Mouse (Mus musculus) midbrain, embryonic 14.5 days (tissue): ENCODE data around the gene Pigm. TPM values are rescaled to one million over a fixed set of nuclear protein-coding genes. Genes with fewer than 3 reads are reported as not detected.
A peak's percentile ranks its signal among the peaks of the same experiment; 100 is the strongest.

ENCODE experiments used
- ATAC-seq: fragments of 200-750 bp; cut with Nextera tagmentation; 2 replicates; pipeline ENCODE4 v1.8.0; 2017; ENCODE audit warnings: moderate number of reproducible peaks, moderate library complexity; ENCODE audit not compliant: low FRiP score, low TSS enrichment
- DNase-seq: peaks from one replicate; pipeline ENCODE4 v3.0.0-alpha.2; 2015
- H3K27ac ChIP-seq: fragments of 300-500 bp; sonication (generic); replicated peaks from 2 replicates; pipeline ENCODE4 v1.5.1; 2014; ENCODE audit warnings: mild to moderate bottlenecking, low read depth, low read length, moderate library complexity
- H3K27me3 ChIP-seq: fragments of 300-500 bp; sonication (generic); 2 replicates; pipeline ENCODE4 v1.6.1; 2014; ENCODE audit warnings: low read length, control low read depth, mixed read lengths; ENCODE audit not compliant: control insufficient read depth, insufficient read depth
- H3K36me3 ChIP-seq: fragments of 300-500 bp; sonication (generic); 2 replicates; pipeline ENCODE4 v1.6.1; 2014; ENCODE audit warnings: low read length, control low read depth; ENCODE audit not compliant: control insufficient read depth, insufficient read depth
- H3K4me1 ChIP-seq: fragments of 300-500 bp; sonication (generic); 2 replicates; pipeline ENCODE4 v1.6.1; 2014; ENCODE audit warnings: mild to moderate bottlenecking, antibody characterized with exemption, low read length, control low read depth; ENCODE audit not compliant: control insufficient read depth, insufficient read depth
- H3K4me2 ChIP-seq: fragments of 300-500 bp; sonication (generic); 2 replicates; pipeline ENCODE4 v1.6.1; 2014; ENCODE audit warnings: mild to moderate bottlenecking, low read length, moderate library complexity
- H3K4me3 ChIP-seq: fragments of 300-500 bp; sonication (generic); replicated peaks from 2 replicates; pipeline ENCODE4 v1.5.1; 2014; ENCODE audit warnings: low read depth, low read length
- H3K9ac ChIP-seq: fragments of 300-500 bp; sonication (generic); replicated peaks from 2 replicates; pipeline ENCODE4 v1.6.1; 2014; ENCODE audit warnings: mild to moderate bottlenecking, low read length, moderate library complexity
- H3K9me3 ChIP-seq: fragments of 300-500 bp; sonication (generic); 2 replicates; pipeline ENCODE4 v1.6.1; 2016; ENCODE audit warnings: low read length, control low read depth, mixed read lengths; ENCODE audit not compliant: control insufficient read depth
- WGBS: fragments of 180-500 bp; shearing (Covaris S2); extraction: QIAGEN DNeasy Blood & Tissue Kit; methylation state at CpG from one replicate; pipeline ENCODE4 v1.1.7; 2014; 5-methylcytosine and 5-hydroxymethylcytosine counted together
- polyA plus RNA-seq: library from polyadenylated mRNA; unstranded; fragments of >200 nt; fragmentation: Nextera tagmentation; extraction: Ambion mirVana; gene quantifications from 2 replicates; pipeline ENCODE4 v1.2.1, GENCODE M21; 2014

Pigm gene
- polyA plus RNA-seq, 1 experiment from 2014 or later: 6.4 TPM

GRCm38 (mm10) chr1:172391807-172392581 lies 15.6 kb downstream of the Pigm start:
- Histone ChIP-seq H3K36me3 (no peaks in the 10 kb centered on the region), H3K27me3 (no peaks in the 10 kb centered on the region), H3K4me2 (peak overlapping the region; percentile 39), H3K4me1 (peaks cover 7% of the 10 kb centered on the region; the same call in 1 of the 2 replicates), H3K9me3 (no peaks in the 10 kb centered on the region), H3K9ac (no peak overlapping the region), H3K4me3 (no peak overlapping the region), H3K27ac (no peak overlapping the region)
- 18% methylated on average over 20 of the region's 20 CpGs for WGBS
- peak; percentile 64 for ATAC-seq
- DNase-seq: peak; percentile 76

GRCm38 (mm10) chr1:172392643-172393170 lies 16.4 kb downstream of the Pigm start:
- 85% methylated on average over 2 of the region's 2 CpGs for WGBS
- Histone ChIP-seq H3K4me1 (peaks cover 7% of the 10 kb centered on the region; the same call in 1 of the 2 replicates), H3K4me2 (peak overlapping the region; percentile 39; the same call in 1 of the 2 replicates), H3K27ac (no peak overlapping the region), H3K9me3 (no peaks in the 10 kb centered on the region), H3K27me3 (no peaks in the 10 kb centered on the region), H3K36me3 (no peaks in the 10 kb centered on the region), H3K4me3 (no peak overlapping the region), H3K9ac (no peak overlapping the region)
- ATAC-seq (peak; percentile 37; the same call in 1 of the 2 replicates), DNase-seq (no peak)

- Histone ChIP-seq H3K27ac (no peak overlapping the region), H3K36me3 (no peaks in the 10 kb centered on the region), H3K9me3 (no peaks in the 10 kb centered on the region), H3K4me3 (no peak overlapping the region), H3K27me3 (no peaks in the 10 kb centered on the region), H3K4me2 (no peak overlapping the region), H3K4me1 (peaks cover 7% of the 10 kb centered on the region; the same call in 1 of the 2 replicates), H3K9ac (no peak overlapping the region)
- 64% methylated on average over 8 of the region's 8 CpGs for WGBS
- ATAC-seq (no peak), DNase-seq (no peak)
Measured at GRCm38 (mm10) chr1:172393739-172394138, 17.4 kb downstream of the Pigm start.

GRCm38 (mm10) chr1:172396996-172397752 lies 20.8 kb downstream of the Pigm start:
- Histone ChIP-seq H3K4me3 (no peak overlapping the region), H3K9ac (no peak overlapping the region), H3K27me3 (no peaks in the 10 kb centered on the region), H3K9me3 (no peaks in the 10 kb centered on the region), H3K36me3 (no peaks in the 10 kb centered on the region), H3K4me1 (peaks cover 2% of the 10 kb centered on the region; the same call in 1 of the 2 replicates), H3K4me2 (no peak overlapping the region), H3K27ac (no peak overlapping the region)
- 72% methylated on average over 9 of the region's 9 CpGs for WGBS
- ATAC-seq: no peak
- DNase-seq: no peak

- Histone ChIP-seq H3K27ac (no peak overlapping the region), H3K9ac (no peak overlapping the region), H3K36me3 (no peaks in the 10 kb centered on the region), H3K27me3 (no peaks in the 10 kb centered on the region), H3K4me3 (no peak overlapping the region), H3K4me1 (no peaks in the 10 kb centered on the region), H3K4me2 (no peak overlapping the region), H3K9me3 (no peaks in the 10 kb centered on the region)
- 49% methylated on average over 16 of the region's 16 CpGs for WGBS
- ATAC-seq (no peak), DNase-seq (peak; percentile 11)
Measured at GRCm38 (mm10) chr1:172406077-172406706, 29.8 kb downstream of the Pigm start.

GRCm38 (mm10) chr1:172408996-172409395 lies 32.6 kb downstream of the Pigm start:
- Histone ChIP-seq H3K4me2 (no peak overlapping the region), H3K9ac (no peak overlapping the region), H3K4me3 (no peak overlapping the region), H3K4me1 (no peaks in the 10 kb centered on the region), H3K36me3 (no peaks in the 10 kb centered on the region), H3K27me3 (no peaks in the 10 kb centered on the region), H3K9me3 (no peaks in the 10 kb centered on the region), H3K27ac (no peak overlapping the region)
- WGBS: 9% methylated on average over 6 of the region's 6 CpGs
- DNase-seq (peak; percentile 87), ATAC-seq (no peak)

GRCm38 (mm10) chr1:172409431-172409830 lies 33.1 kb downstream of the Pigm start:
- DNase-seq: no peak
- Histone ChIP-seq H3K9ac (no peak overlapping the region), H3K36me3 (no peaks in the 10 kb centered on the region), H3K4me1 (no peaks in the 10 kb centered on the region), H3K27ac (no peak overlapping the region), H3K4me2 (no peak overlapping the region), H3K9me3 (no peaks in the 10 kb centered on the region), H3K27me3 (no peaks in the 10 kb centered on the region), H3K4me3 (no peak overlapping the region)
- no peak for ATAC-seq
- 10% methylated on average over 5 of the region's 5 CpGs for WGBS

GRCm38 (mm10) chr1:172410806-172411205 lies 34.5 kb downstream of the Pigm start:
- no peaks in the 10 kb centered on the region for H3K27me3 ChIP-seq
- H3K4me2 ChIP-seq: no peak overlapping the region
- DNase-seq (peak; percentile 78), ATAC-seq (no peak)
- H3K9ac ChIP-seq: no peak overlapping the region
- WGBS: 6% methylated on average over 4 of the region's 4 CpGs
- no peaks in the 10 kb centered on the region for H3K9me3 ChIP-seq
- no peaks in the 10 kb centered on the region for H3K4me1 ChIP-seq
- H3K27ac ChIP-seq: no peak overlapping the region
- H3K36me3 ChIP-seq: no peaks in the 10 kb centered on the region
- no peak overlapping the region for H3K4me3 ChIP-seq
